Mouse (Mus musculus) cerebellum, adult 9-10 months (tissue): ENCODE measurements at regions not wholly inside any gene's neighbourhood (a gene's known extent, or its start where the extent isn't known, plus 50 kb on each side); places are given as distances from the start of the nearest gene placed in this dataset.
"Not testable (repeated sequence)": the region's sequence is repeated elsewhere in the genome, so short reads cannot be mapped to it uniquely, and the experiment has no call there.

Experiments used
- DNase-seq: peaks from one replicate; pipeline ENCODE4 v3.0.0; 2022

DNA sequence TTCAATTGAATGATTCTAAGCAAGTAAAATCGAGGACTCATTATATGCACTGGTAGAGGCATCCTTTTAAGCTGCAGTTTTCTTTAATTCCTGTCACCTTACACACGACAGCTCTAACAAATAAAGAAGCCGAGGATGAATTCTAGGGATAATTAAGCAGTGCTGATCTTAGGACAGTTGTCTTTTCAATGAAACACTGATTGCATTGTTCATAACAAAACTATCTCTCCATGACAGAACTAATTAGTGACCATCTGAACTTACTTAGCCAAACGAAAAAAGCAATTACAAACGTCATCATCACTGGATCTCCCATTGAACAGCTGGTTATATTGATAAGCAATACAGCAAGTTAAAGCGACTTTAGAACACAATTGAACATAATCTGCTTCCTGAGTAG, 1579.7 kb upstream of the G6pd2 start:
- DNase-seq = no peak

DNA sequence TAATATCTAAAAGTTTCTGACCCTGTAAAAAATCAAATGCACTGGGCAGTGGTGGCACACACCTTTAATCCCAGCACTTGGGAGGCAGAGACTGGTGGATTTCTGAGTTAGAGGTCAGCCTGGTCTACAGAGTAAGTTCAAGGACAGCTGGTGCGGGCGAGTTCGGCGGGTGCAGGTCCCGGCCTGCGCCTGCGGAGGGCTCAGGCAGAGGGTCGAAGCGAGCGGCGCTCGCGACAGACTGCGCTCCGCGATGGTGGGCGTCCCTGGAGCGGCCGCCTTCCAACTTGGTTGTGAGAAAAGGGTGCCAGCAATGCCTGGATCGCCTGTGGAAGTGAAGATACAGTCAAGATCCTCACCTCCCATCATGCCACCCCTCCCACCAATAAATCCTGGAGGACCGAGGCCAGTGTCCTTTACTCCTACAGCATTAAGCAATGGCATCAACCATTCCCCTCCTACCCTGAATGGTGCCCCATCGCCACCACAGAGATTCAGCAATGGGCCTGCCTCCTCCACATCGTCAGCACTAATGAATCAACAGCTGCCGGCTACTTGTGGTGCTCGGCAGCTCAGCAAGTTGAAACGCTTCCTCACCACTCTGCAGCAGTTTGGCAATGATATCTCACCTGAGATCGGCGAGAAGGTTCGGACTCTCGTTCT, 1577.3 kb upstream of the G6pd2 start:
- not testable (repeated sequence) for DNase-seq

DNA sequence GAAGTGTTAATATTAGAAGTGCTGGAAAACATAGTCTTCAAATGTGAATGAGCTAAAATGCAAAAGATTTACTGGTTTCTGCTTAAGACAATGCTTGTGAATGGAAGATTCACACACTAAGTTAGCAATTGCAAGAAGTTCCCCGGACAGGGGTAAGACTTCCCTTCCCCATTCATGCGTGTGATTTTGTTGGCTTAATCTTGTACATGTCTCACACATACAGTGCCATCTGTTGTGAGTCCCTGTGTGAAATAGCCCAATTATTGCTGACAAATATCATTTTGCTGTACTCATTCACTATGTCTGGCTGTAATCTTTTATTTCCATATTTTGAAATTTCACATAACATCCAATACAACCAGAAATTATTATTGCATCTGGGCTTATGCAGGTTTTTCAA, 1564.4 kb upstream of the G6pd2 start:
- DNase-seq = no peak

DNA sequence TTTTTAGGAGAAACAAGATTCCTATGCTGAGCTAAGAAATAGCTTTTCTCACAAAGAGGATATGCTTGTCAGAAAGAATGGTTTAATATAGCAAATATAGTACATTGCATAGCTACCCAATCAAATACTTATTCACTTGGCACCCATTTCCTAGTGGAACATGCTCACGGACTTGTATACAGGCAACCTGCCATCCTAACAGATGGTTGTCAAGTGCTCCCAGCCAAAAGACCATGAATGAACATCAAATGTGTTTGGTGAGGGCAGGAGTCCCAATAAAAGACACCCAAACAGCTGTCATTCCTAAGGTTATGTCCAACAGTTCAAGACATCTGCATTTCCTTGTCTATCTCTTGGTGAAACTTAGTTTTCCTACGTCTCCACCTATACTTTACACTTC, 1531.9 kb upstream of the G6pd2 start:
- peak; percentile 16 for DNase-seq
